Mouse (Mus musculus): ENCODE data around the gene Arhgap28. TPM values are rescaled to one million over a fixed set of nuclear protein-coding genes. Genes with fewer than 3 reads are reported as not detected.

Arhgap28 gene
- total RNA-seq, 4 experiments from 2014 or later = 0.38 to 0.56 (median 0.42) TPM

DNA sequence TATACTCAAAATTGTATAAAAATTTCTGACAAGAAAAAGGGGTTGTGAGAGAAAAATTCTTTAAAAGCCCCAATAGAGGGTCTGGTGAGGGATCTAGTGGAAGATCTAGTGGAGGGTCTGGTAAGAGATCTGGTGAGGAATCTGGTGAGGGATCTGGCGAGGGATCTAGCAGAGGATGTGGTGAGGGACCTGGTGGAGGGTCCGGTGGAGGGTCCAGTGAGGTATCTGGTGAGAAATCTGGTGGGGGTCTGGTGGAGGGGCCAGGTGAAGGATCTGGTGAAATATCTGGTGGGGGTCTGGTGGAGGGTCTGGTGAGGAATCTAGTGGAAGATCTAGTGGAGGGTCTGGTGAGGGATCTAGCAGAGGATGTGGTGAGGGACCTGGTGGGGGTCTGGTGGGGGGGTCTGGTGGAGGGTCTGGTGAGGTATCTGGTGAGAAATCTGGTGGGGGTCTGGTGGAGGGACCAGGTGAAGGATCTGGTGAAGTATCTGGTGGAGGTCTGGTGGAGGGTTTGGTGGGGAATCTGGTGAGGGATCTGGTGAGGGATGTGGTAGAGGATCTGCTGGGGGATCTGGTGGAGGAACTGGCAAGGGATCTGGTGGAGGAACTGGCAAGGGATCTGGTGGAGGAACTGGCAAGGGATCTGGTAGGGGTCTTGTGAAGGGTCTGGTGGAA lies 10.4 kb downstream of the Arhgap28 start:
- DNase-seq (ENCODE audit: low spot score in 2 of 2) = no peak

DNA sequence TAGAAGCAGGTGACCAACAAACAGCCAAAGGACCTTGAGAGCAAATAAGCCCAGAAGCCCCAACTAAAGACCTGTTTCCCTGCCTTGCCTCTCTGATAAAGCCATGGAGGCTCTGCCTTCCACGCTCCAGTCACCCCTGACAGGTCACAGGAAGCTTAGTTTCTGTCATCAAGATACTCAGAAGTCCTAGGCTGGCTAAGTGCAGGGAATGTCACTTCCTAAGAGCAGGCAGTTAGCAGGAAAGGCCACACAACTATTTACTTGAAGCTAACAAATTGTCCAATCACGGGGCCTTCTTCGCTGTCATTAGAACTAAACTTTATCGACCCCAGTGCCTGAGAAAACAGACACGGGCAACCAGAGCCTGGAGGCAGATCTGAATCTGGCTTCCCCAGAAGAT lies 14.2 kb downstream of the Arhgap28 start:
- no peak for DNase-seq (ENCODE audit: low spot score in 2 of 2)

DNA sequence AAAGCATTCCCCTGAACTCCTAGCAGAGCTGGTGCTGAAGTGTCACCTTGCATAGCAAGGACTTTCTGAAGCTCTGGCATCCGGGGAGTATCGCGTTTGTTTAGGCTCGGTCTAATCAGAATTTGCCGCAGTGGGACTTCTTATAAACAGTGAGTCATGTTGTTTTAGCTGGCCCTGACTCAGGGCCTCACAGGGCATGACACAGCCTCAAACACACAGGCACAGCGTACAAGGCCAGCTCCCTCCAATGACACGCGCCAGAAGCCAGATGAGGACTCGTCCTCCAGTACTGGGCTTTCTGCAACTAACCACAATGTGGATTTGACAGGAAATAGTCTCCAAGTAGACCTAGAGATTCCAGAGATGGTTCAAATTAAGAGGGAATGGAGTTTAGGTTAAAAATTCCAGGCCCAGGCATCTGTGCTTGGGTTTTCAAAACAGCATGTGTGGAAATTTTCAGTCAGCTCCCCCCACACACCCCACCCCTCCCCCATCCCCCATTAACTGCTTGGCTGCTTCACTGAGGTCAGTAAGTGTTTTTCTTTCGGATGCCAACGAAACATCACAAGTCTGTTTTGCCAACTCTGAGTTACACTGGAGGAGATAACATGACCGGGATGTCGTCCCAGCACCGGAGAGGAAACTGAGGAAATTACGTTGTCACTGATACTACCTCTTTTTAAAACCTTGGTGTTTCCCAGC lies 14.8 kb downstream of the Arhgap28 start:
- DNase-seq (ENCODE audit: low spot score in 2 of 2) = peak; percentile 24 to 42

DNA sequence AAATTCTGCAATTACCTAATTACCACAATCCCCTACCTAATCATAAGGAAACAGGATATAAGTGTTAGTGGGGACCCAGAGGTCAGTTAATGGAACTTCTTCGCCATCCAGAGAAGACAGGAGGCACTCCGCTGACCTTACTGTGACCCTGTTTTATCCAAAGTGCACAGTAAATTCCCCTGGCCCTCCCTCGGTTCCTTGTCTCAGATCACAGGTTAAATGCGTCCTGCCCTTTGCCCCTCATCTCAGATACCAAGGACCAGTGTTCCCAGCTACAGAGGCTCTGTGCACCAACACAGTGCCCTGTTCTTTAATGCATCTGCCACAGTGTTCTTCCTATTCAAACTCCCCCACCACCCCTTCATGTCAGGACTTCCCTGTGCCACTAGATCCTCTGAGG lies 18.4 kb downstream of the Arhgap28 start:
- DNase-seq (ENCODE audit: low spot score in 2 of 2) = no peak

DNA sequence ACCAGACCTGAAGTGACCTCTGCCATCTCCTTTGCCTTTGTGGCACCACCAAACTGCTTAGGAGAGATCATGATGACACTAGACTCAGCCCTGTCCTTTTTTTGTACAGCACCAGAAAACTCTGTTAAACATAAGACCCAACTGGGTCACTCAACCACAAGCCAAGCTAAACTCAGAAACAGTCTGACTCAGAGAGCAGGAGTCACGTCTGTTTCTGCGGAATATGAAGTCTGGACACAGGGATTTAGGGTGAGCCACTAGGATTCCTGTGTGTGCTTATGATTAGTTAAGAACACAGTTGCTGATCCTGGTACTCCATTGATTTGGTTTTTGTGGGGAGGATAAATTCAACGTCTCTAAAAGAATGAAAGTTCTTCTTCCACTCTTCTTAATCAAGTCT lies 23.3 kb downstream of the Arhgap28 start:
- DNase-seq (ENCODE audit: low spot score in 2 of 2) = no peak

DNA sequence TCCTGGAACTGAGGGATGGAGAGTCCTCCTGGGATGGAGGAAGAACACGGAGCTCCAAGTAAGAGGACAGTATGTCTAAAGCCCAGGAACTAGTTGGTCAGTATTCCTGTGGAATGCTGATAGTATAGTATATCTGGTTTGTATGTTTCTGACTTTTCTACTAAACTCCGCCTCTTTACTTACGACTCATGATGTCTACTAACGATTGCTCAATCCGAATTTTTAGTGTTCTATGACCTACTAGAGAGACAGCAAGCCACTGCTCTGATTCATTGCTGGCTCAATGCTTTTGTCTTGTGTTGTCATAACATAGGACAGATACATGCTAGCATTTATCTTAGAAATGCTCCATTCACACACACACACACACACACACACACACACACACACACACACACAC lies 24.7 kb downstream of the Arhgap28 start:
- no peak for DNase-seq (ENCODE audit: low spot score in 2 of 2)

DNA sequence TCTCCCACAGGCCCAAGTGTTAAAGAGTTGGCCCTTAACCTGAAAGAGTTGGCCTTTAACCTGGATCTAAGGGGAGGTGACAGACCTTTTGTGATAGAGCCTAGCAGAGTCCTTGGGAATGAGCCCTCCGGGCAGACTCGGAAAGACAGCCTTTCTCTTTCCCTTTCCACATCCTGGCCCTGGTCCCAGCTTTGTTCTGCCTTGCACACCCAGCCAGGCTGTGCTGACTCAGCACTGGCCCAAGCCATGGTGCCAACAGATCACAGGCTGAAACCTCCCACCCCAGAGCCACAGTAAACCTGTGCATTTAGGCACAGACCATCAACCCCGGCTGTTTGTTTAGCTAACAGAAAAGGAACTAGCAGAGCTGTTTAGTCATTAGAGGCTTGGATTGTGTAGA lies 25.1 kb downstream of the Arhgap28 start:
- peak; percentile 18 to 31 for DNase-seq (ENCODE audit: low spot score in 2 of 2)

DNA sequence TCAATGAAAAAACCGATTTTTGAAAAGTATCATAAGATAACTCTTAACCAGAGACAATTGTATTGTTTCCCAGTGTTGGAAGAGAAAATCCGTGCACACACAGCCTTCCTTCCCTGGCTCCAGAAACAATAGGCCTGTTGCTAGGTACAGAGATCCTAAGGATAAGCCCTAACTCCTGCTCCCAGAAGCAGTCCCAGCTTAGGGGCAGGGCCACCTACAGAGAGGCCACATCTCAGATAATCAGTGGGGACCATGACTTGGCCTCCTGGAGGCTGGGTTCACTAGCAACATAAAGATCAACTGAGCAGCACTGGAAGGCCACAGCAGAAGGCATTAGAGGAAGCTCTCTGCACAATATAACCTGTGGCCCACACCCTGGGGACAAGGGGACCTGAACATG lies 27.5 kb downstream of the Arhgap28 start:
- DNase-seq (ENCODE audit: low spot score in 2 of 2) = no peak

DNA sequence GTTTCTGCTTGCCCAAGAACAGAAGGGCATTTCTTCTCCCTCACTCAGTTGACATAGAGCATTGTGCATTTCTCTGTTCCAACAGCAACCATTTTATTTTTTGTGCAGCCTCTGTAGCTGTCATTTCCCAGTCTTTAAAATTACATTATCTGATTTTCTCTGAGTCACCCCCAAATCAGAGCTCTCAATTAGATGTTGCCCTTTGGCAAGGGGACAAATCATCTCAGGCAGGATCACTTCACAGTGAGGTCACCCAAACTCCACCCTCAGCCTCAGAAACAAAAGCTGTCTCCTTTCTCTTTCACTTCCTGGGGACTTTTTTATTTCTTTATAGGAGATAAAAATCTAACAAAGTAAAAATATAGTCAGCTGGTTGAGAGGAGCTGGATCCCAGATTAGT lies 27.9 kb downstream of the Arhgap28 start:
- no peak for DNase-seq (ENCODE audit: low spot score in 2 of 2)

DNA sequence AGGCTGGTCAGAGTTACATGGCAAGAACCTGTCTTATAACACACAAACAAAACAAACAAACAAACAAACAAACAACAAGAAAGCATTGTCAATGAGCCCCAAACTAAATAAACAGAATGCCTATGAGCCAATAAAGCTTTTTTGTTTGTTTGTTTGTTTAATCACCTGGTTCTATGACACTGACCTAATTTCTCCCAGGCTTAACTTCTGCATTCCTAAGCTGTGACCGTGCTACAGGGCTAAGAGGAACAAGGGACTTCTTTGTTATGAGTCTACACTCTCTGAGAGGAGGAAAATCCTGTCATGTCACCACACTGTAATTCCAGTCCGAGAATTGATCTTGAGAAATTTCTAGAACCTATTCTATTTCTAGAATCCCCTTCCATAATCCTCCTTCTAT lies 29.2 kb downstream of the Arhgap28 start:
- no peak for DNase-seq (ENCODE audit: low spot score in 2 of 2)

DNA sequence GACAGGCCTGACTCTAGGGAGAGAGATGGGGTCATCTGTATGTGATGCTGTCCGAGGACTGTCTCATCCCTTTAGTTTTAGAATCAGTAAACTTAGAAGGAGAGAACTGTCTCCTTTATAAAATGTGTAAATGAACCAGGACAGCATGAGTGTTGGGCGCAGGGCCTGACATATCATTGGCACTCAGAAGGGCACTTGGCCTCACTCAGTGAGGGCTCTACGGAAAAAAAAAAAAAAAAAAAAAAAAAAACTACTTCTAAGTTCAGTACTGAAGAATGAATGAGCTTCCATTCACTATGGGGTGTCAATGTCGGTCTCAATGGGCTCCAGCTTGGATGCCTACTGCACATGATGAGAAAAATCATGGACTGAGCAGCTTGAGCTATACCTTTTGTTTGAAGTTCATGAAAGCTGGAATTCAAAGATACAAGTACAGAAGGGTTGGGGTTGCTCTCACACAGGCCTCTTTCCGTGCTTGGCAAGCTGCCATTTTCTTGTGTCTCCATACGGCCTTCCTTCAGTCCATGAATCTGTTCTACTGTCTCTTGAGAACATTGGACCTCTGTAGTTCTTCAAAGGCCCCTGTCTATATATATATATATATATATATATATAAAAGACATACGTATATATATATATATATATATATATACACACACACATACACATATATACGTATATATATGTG lies 36.9 kb downstream of the Arhgap28 start:
- no peak for DNase-seq (ENCODE audit: low spot score in 2 of 2)

DNA sequence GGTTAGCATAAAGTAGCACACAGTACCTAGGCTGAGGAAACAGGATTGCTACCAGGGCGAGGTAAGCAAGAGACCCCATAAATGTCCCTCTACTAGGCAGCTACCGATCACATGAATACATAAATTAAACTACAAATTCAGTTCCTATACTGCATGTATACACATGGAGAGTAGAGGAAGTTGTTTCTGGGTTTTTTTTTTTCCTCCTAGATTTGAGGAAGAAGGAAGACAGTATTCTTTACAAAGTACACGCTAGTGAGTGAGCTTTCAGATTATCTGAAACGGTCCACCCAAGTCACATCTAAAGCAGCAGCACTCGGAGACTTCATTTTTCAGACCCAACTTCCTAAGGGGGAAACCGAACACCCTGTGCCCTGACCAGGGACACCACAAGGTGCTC lies 41.1 kb downstream of the Arhgap28 start:
- no peak for DNase-seq (ENCODE audit: low spot score in 2 of 2)

DNA sequence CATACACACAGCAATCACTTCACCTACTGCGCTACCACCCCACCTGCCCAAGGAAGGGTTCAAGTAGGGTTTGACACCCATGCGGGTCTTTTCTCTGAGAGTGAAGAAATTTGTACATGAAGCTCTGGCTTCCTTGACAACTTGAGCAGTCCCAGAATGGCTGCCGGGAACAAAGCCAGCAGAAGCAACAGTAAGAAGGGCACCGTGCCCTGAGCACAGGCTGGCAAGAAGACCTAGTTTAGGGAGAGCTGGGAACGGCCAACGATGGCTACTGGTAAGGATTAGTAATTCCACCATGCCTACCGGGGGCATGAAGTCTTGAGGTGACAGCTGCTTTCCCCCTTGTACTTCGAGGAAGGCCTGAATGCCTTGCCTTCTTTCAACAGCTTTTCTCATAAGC lies 41.9 kb downstream of the Arhgap28 start:
- DNase-seq (ENCODE audit: low spot score in 2 of 2) = no peak

DNA sequence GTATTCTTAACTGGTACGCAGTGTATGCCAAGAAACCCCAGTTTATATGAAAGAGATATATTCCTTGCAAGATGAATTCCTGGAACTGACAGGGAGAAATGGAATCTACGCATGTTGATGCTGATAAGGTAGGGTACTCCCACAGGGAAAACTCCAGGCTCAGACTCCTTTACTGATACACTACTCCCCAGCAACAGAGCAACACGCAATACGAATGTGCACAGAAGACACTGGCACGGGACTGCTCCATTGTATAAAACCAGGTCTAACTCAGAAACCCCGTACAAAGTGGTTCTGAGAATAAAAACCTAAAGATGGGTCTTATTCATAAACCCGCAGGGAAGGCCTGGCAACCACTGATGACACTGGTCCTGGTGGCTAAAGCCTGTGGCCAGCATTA lies 45.0 kb downstream of the Arhgap28 start:
- no peak for DNase-seq (ENCODE audit: low spot score in 2 of 2)

DNA sequence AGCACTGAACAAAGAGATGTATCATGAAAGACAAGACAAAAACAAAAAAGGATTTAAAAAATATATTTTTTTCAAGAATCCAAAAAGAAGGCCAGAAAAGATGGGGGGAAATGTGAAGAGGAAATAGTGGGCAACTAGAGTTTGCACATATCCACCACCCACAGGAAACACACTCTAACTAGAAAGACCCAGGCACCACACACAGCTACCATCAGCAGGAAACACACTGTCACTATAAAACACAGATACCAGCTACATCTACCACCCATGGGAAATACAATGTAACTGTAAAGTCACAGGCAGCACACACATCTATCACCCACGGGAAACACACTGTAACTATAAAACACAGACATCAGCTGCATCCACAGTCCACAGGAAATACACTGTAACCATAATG lies 46.3 kb downstream of the Arhgap28 start:
- DNase-seq (ENCODE audit: low spot score in 2 of 2) = no peak

DNA sequence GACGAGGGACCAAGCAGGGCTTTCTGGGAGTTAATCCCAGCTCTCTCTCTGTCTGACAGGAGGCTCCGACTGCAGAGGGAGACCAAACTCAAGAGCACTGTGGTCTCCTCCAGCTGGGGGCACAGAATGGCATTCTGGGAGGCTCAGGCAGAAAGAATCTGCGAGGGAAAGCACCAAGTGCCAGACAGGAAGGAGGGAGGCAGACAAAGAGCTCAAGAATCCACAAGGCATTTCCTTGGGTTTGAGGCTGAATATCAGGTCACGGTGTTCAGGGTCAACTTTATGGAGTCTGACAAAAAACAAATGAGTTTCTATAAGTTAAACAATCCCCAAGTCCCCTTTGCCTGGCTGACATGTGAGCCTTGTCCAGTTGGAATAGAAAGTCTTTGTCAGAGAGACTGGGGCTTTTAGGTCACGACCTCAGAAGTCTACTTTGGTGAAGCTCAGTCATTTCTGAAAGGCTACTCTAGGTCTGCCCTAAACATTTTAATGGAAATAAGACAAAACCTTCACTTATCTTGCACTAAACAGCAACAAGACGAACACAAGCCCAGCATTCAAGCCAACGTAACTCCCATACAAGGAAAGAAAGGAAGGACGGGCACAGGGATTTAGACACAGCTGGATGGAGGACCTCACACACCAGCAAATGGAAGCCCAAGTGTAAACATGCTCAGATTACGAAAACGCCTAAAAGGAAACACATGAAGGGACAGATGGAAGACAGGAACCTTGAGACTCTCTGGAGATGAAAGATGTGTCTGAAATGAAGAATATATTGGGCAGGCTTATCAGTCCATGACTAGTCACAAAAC lies 47.8 kb downstream of the Arhgap28 start:
- DNase-seq (ENCODE audit: low spot score in 2 of 2) = no peak

DNA sequence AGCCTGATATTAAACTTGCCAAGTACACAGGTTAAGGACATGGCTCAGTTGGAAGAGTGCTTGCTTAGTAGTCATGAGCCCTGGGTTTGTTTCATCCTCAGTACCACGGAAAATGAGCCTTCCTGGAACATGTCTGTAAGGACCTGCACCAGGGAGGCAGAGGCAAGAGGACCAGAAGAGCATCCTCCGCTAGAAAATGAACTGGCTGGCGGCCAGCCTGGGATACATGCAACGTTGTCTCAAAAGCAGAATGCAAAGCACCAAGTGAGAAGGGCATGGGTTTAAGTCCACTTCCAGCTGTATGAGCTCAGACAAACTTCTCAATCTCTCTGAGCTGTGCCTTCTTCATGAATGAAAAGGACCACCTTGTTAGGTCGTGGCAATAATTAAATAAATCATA lies 49.0 kb downstream of the Arhgap28 start:
- no peak for DNase-seq (ENCODE audit: low spot score in 2 of 2)

DNA sequence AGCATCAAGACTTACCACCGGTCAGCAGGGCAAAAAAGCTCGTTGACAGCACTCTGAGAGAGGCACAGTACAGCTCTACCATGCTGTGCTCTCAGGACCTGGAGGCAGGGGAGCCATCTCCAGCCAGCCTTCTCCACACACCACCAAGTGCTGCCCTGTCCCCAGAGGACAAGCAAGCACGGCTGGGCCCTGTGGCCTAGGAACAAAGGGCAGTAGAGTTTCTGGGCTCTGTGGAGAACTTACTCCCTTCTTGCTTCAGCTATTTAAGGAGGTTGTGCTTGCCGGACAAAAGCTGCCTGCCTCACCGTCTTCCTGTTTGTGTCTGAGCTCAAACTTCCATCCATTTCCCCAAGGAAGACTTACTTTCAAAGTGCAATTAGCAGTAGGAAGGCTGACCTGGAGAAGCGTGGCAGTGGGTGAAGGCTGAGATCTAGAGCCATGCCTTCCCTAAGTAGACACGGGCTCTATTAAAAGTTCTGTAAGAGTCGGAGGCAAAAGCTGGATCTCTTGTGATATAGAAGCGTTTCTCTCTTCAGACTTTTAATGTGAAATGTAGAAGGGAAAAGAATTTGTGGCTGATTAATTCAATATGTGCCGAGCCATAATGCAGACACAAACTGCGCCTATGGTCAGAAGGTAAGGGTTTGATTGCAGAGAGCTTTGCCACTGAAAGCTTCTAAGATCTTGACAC lies 53.3 kb downstream of the Arhgap28 start:
- no peak for DNase-seq (ENCODE audit: low spot score in 2 of 2)

DNA sequence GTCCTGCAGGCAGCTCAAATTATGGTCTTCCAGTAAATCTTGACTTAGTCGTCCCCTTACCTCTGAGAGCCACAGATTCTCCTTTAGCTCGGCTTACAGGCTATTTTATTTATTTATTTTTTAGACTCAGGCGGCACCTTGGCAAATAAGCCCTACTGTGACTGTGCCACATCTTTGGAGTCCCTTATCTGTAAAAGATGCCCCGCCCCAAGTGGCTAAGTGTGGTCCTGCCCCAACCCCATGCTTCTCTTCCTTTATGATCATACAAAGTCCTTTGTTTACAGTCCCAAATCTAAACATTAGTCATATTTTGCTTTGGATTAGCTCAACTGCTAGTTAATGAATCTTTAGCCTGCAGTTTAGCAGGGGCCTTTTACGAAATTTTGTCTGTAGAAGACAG lies 55.3 kb downstream of the Arhgap28 start:
- DNase-seq (ENCODE audit: low spot score in 2 of 2) = no peak

DNA sequence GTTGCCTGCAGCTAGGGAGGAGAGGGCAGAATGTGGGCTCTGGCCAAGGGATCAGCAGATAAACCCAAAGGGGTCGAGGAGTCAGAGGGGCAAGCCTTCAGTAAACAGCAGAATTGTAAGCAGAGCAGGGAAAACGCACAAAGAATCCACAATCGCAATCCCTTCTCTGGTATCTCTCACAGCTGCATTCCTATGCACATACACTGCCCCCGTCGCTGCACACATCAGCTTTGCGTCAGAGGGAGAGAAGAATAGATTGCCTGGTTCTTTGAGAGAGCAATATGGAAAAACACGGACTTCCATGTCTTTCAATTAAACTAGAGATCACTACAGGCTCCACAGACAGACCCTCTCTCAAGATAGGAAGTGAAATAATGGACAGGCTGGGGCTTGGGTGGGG lies 58.5 kb downstream of the Arhgap28 start:
- no peak for DNase-seq (ENCODE audit: low spot score in 2 of 2)

DNA sequence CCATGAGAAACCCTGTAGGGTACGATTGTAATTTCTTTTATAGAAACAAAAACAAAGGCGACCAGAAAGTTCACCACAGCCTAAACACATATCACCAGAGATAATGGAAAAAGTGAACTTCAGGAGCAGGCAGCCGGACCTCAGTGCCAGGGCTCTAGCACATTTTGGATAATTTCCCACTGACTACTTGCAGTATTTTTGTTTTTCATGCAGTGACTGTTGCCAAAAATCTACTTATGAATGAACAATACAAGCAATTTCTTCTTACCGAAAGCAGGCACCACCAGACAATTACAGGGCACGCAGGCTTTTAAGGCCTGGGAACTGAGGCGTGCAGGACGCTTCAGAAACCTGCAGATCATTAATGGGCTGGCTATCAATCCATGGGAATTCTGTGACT lies 59.7 kb downstream of the Arhgap28 start:
- no peak for DNase-seq (ENCODE audit: low spot score in 2 of 2)

All from gastrocnemius, adult 8-10 months (tissue).